Mouse (Mus musculus) left cerebral cortex, adult 18-20 months (tissue): ENCODE results near the gene Gpr75. TPM values are rescaled to one million over a fixed set of nuclear protein-coding genes. Genes with fewer than 3 reads are reported as not detected.
A peak's percentile ranks its signal among the peaks of the same experiment; 100 is the strongest.

Experiments
- DNase-seq, 2 experiments: peaks; one replicate each; pipeline ENCODE4 v3.0.0; 2021 to 2022; ENCODE audit warnings: low spot score in 2 of 2, mixed read lengths in 1 of 2
- long read RNA-seq, 2 experiments: library from polyadenylated mRNA; stranded (forward); transcript quantifications; one replicate each; pipeline ENCODE4 v2.0.0; 2021
- total RNA-seq, 2 experiments: library from RNA; stranded (reverse); gene quantifications; 2 replicates each; pipeline ENCODE4 v1.2.3; 2021

Gpr75 gene
- 10 to 100 TPM; 11.6 to 12.1 TPM for total RNA-seq
- long read RNA-seq, experiment 1, transcript Gpr75-201 (2 exons, 2,926 nt), result major isoform, 10 of 13 reads
- long read RNA-seq, experiment 1, partial matches to known transcripts, result 0 of 13 reads
- long read RNA-seq, experiment 1, other reads (novel, unspliced or antisense), result 3 of 13 reads
- long read RNA-seq, experiment 2, transcript Gpr75-201 (2 exons, 2,926 nt), result major isoform, 5 of 7 reads
- long read RNA-seq, experiment 2, partial matches to known transcripts, result 0 of 7 reads
- long read RNA-seq, experiment 2, other reads (novel, unspliced or antisense), result 2 of 7 reads

DNA sequence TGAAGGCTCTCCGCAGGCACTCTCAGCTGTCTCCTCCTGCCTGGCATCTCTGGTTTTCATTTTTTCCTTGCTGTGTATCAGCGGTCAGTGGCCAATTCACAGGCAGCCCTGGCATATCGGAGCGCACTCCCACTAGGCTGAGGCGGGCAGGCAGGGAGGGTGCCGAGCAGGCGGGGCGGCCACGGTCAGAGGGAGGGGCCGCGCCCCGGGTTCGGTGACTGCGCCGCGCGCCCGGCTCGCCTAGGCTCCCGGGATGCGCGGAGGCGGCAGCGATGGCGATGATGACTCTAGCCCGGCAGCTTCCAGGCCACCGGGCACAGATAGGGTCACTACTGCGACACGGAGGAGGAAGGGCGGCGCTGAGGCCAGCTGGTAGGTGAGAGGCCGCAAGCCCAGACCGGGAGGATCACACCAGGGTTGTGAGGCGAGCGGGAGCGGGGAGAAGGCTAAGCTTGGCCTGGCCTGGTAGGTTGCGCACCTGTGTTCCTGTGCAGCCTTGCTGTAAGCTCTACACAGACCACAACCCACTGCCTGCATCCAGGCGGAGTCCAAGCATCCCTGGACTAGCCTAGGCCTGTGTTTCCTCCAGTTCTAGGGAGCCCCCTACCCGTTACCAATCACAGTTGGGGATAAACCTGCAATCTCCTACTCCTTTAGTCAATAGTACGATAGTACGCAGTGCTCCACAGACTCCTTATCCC, at the start of gene Gpr75, which contains the start of gene Asb3:
Gpr75 (plus strand) TSS at position 188 of the 701 bp plus-strand sequence.
Asb3 (plus strand) TSS at position 246 of the 701 bp plus-strand sequence.
- peak; percentile 74 to 81 for DNase-seq

DNA sequence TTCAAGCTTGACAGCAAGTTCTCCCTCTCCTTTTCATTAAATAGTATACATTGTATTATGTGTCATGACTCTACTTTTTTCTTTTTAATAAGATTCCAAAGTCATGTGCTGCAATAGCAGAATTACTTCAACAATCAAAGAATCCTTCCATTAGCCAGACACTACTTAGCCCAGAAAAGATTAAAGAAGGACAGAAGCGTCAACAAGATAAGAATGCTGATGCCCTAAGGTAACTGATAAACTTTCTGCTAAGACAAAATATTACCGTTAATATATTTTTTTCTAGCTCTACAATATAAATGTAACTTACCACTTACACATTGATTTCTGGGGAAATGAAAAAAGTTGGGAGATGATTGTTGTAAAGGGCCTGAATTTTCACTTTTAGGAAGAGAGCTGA, 46.4 kb upstream of the Gpr75 start:
- DNase-seq, result no peak

DNA sequence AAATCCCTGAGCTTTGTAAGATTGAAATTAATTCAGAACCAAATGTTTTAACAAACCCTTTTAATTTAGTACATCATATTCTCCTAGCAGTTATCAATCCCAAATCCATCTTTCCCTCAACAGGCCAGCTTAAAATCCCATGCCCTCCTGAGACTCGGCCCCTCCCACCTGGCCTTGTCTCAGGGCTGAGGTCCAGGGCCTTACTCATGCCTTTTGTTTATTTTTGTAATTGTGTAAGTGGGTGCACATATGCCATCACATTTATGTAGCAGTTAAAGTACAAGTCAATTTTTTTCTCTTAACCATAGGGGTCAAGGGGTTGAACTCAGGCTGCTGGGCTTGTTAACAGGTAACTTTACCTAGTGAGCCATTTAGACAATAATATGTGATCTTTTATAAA, 40.8 kb upstream of the Gpr75 start:
- no peak for DNase-seq

- no peak for DNase-seq
Observed at GRCm38 (mm10) chr11:30872425-30872824, 12.7 kb upstream of the Gpr75 start.

GRCm38 (mm10) chr11:30888153-30888552, 3.0 kb downstream of the Gpr75 start:
- no peak for DNase-seq

DNA sequence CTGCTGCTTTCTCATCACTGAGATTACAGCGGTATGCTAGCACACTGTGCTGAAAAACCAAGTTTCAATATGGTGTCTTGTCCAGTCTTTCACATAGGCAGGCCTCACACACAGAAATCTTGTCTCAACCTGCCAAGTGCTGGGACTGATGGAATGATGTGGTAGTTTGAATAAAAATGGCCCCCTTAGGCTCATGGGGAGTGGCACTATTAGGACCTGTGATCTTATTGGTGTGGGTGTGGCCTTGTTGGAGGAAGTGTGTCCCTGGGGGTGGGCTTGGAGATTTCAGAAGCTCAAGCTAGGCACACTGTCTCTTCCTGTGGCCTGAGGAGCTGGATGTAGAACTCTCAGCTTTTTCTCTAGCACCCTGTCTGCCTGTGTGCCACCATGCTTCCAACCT, 11.0 kb downstream of the Gpr75 start:
- DNase-seq, result no peak

DNA sequence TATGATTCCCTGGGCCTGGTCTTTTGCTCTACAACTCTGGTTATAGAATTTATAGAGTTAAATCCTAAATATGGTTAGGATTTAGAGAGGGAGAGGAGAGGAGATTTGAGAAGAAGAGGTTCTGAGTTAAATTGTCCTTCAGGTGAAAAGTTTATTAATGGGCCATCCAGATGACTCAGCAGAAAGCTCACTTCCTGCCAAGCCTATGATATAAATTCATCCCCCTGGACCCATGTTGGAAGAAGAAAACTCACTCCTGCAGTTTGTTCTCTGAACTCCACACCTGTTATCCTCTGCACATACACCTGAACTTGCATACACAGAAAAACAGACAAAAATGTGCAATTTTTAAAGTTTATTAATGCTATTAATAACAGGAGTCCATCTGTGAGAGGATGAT, 14.2 kb downstream of the Gpr75 start:
- no peak for DNase-seq

GRCm38 (mm10) chr11:30912311-30912710, 27.2 kb downstream of the Gpr75 start:
- DNase-seq, result no peak

DNA sequence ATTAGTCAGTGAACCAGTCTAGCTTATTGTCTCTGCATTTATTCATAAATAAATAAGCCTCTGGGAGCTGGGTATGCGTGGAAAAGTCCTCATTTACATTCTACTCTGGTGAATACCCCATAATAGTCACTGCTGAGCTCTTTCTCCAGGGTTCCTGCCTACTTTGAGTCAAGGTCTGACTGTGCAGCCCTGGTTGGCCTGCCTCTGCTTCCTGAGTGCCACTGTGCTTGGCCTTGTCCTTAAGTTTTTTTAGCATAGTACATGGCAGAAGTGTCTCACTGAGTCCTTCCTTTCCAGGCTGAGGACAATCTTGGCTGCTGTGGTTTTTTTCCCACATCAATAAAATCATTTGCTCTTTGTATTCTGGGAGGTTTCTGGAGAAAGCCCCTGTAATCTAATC, 35.5 kb downstream of the Gpr75 start:
- no peak for DNase-seq

DNA sequence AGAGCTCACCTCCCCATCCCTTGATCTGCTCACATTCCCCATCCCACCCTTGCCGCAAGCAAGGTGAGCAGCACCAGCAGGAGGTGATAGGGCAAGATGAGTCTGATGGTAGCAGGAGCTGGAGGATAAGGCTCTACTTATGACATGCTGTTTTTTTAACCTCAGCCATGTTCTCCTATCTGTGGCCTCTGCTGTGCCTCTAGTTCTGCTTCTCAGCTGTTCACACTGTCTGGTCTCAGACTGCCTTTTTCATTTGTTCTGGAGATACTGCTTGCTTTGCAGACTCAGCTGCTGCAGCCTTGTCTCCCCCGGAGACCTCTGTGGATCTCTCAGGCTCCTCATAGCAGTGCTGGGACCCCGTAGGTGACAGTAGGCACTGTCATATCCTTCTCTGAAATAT, 38.1 kb downstream of the Gpr75 start:
- DNase-seq, result no peak

DNA sequence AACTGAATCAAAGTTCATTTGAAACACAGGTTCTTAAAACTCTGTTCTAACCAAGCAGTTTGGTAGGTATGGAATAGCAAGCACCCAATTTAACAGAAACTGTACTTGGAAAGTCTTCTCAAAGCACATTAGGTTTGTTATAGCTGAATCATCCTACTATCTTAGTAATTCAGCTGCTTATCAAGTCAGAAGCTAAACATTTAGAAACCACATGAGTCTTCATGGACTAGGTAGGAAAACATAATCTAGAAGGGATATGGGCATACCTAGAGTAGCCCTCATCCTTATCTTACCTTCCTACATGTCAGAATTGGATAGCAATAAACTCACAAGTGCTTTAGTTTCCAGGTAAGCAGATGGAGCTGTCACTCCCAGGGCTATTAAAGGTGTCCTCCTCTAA, 42.9 kb downstream of the Gpr75 start:
- DNase-seq, result no peak

GRCm38 (mm10) chr11:30928498-30928897, 43.3 kb downstream of the Gpr75 start:
- DNase-seq, result no peak

Other genes starting within 250 kb of the Gpr75 start
- gene Acyp2, start 235.8 kb upstream of the Gpr75 start, total RNA-seq, result 10 to 100 TPM; 21.3 to 26.8 TPM
- gene Psme4, start 113.6 kb upstream of the Gpr75 start, total RNA-seq, result 10 to 100 TPM; 37.0 to 37.1 TPM
- 10 to 100 TPM; 17.9 to 20.5 TPM for gene Asb3, start 58 bp downstream of the Gpr75 start, total RNA-seq
- 10 to 100 TPM; 54.8 to 56.8 TPM for gene Erlec1, start 69.0 kb downstream of the Gpr75 start, total RNA-seq
- gene Chac2, start 101.0 kb downstream of the Gpr75 start, total RNA-seq, result 10 to 100 TPM; 13.6 to 17.7 TPM